Mouse (Mus musculus): ENCODE measurements at regions not wholly inside any gene's neighbourhood (a gene's known extent, or its start where the extent isn't known, plus 50 kb on each side); places are given as distances from the start of the nearest gene placed in this dataset.

GRCm38 (mm10) chr14:31951894-31952293 is 76.9 kb upstream of the Galnt15 start:
- Histone ChIP-seq H3K9ac (replicated peaks; ENCODE audit: low read depth, low read length) (no peak overlapping the region), H3K27ac (ENCODE audit: low read depth, low read length) (no peak overlapping the region), H3K36me3 (ENCODE audit: control insufficient read depth, insufficient read depth, low read length) (no peaks in the 10 kb centered on the region), H3K4me2 (ENCODE audit: low read depth, low read length) (no peak overlapping the region), H3K4me1 (ENCODE audit: control insufficient read depth, insufficient read depth, low read length) (no peaks in the 10 kb centered on the region), H3K4me3 (ENCODE audit: low read depth, low read length) (no peak overlapping the region), H3K9me3 (ENCODE audit: control insufficient read depth, low read length) (no peaks in the 10 kb centered on the region), H3K27me3 (ENCODE audit: control insufficient read depth, insufficient read depth, low read length) (no peaks in the 10 kb centered on the region)
- no peak for ATAC-seq (ENCODE audit: low read depth)
- 83% methylated on average over 3 of the region's 3 CpGs for WGBS

GRCm38 (mm10) chr14:31953783-31954182 is 75.0 kb upstream of the Galnt15 start:
- ATAC-seq (ENCODE audit: low read depth): no peak
- Histone ChIP-seq H3K9ac (replicated peaks; ENCODE audit: low read depth, low read length) (no peak overlapping the region), H3K27me3 (ENCODE audit: control insufficient read depth, insufficient read depth, low read length) (no peaks in the 10 kb centered on the region), H3K4me2 (ENCODE audit: low read depth, low read length) (no peak overlapping the region), H3K36me3 (ENCODE audit: control insufficient read depth, insufficient read depth, low read length) (no peaks in the 10 kb centered on the region), H3K4me1 (ENCODE audit: control insufficient read depth, insufficient read depth, low read length) (no peaks in the 10 kb centered on the region), H3K9me3 (ENCODE audit: control insufficient read depth, low read length) (no peaks in the 10 kb centered on the region), H3K27ac (ENCODE audit: low read depth, low read length) (no peak overlapping the region), H3K4me3 (ENCODE audit: low read depth, low read length) (no peak overlapping the region)
- WGBS: 91% methylated on average over 4 of the region's 4 CpGs

DNA sequence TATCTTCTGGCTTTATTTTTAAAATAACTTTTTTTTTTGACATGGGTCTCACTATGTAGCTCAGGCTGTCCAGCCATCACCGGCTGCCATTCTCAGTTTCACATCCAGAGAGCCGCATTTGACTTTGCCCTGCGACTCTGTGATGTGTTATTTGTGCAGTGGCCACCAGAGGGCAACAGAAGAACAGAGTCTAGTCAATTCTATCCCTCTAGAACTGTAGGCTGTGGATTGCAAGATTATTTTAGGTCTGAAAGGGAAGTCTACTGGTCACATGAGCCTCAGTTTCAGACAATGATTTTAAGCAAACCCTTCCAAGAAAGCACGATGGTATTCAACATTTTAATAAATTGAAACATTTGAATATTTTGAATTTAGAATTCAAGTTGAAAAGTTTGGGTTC is 73.8 kb upstream of the Galnt15 start:
- no peaks in the 10 kb centered on the region for H3K27me3 ChIP-seq (ENCODE audit: control insufficient read depth, insufficient read depth, low read length)
- H3K9me3 ChIP-seq (ENCODE audit: control insufficient read depth, low read length): no peaks in the 10 kb centered on the region
- no peak overlapping the region for H3K4me2 ChIP-seq (ENCODE audit: low read depth, low read length)
- H3K27ac ChIP-seq (ENCODE audit: low read depth, low read length): no peak overlapping the region
- H3K4me1 ChIP-seq (ENCODE audit: control insufficient read depth, insufficient read depth, low read length): no peaks in the 10 kb centered on the region
- no peak overlapping the region for H3K4me3 ChIP-seq (ENCODE audit: low read depth, low read length)
- no peaks in the 10 kb centered on the region for H3K36me3 ChIP-seq (ENCODE audit: control insufficient read depth, insufficient read depth, low read length)
- H3K9ac ChIP-seq (replicated peaks; ENCODE audit: low read depth, low read length): no peak overlapping the region
- no peak; the same call in 1 of the 2 replicates for ATAC-seq (ENCODE audit: low read depth)
- WGBS: 11% methylated on average over 4 of the region's 4 CpGs

- no peaks in the 10 kb centered on the region for H3K4me1 ChIP-seq (ENCODE audit: control insufficient read depth, insufficient read depth, low read length)
- 93% methylated on average over 10 of the region's 10 CpGs for WGBS
Observed at GRCm38 (mm10) chr14:31957211-31957638, 71.6 kb upstream of the Galnt15 start.

DNA sequence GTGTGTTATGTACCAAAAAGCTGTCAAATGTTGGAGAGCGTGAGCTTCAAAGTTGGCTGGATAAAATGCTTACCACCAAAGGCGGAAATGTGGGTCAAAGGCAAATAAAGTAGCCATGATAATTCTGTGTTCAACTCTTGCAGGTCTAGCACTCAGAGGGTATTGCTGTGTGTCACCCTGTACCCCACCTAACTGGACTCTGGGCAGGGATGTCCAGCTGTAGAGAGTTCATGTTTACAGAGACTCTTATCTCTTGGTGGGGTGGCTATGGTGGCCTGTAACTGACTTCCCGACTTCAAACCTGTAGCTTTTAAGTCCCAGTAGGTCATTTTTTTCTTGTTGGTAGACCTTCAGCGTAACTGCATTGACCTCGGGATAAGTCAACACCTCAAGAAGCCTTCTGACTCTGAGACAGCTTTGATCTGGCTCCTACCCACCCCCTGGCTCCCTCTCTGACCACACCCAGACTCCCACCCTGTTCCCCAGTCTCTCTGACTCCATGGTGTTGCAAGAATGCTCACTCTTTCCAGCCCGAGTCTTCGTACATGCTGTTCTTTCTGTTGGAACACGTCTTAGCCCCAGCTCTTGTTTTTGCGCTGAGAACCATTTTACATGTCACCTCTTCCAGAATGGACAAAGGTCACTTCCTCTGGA is 68.5 kb upstream of the Galnt15 start:
- 92% methylated on average over 9 of the region's 9 CpGs for WGBS
- no peaks in the 10 kb centered on the region for H3K9me3 ChIP-seq (ENCODE audit: control insufficient read depth, low read length)
- H3K9ac ChIP-seq (replicated peaks; ENCODE audit: low read depth, low read length): no peak overlapping the region
- H3K27ac ChIP-seq (ENCODE audit: low read depth, low read length): no peak overlapping the region
- H3K27me3 ChIP-seq (ENCODE audit: control insufficient read depth, insufficient read depth, low read length): no peaks in the 10 kb centered on the region
- no peaks in the 10 kb centered on the region for H3K36me3 ChIP-seq (ENCODE audit: control insufficient read depth, insufficient read depth, low read length)
- no peaks in the 10 kb centered on the region for H3K4me1 ChIP-seq (ENCODE audit: control insufficient read depth, insufficient read depth, low read length)
- H3K4me2 ChIP-seq (ENCODE audit: low read depth, low read length): no peak overlapping the region
- no peak overlapping the region for H3K4me3 ChIP-seq (ENCODE audit: low read depth, low read length)
- no peak for ATAC-seq (ENCODE audit: low read depth)

More at GRCm38 (mm10) chr14:31957211-31957638, 71.6 kb upstream of the Galnt15 start:
- Histone ChIP-seq H3K4me2 (ENCODE audit: low read depth, low read length) (no peak overlapping the region), H3K9me3 (ENCODE audit: control insufficient read depth, low read length) (no peaks in the 10 kb centered on the region), H3K4me3 (ENCODE audit: low read depth, low read length) (no peak overlapping the region), H3K27ac (ENCODE audit: low read depth, low read length) (no peak overlapping the region), H3K9ac (replicated peaks; ENCODE audit: low read depth, low read length) (no peak overlapping the region), H3K36me3 (ENCODE audit: control insufficient read depth, insufficient read depth, low read length) (no peaks in the 10 kb centered on the region), H3K27me3 (ENCODE audit: control insufficient read depth, insufficient read depth, low read length) (no peaks in the 10 kb centered on the region)
- ATAC-seq (ENCODE audit: low read depth): no peak

GRCm38 (mm10) chr14:31961442-31961841 is 67.3 kb upstream of the Galnt15 start:
- 83% methylated on average over 5 of the region's 5 CpGs for WGBS
- Histone ChIP-seq H3K4me2 (ENCODE audit: low read depth, low read length) (no peak overlapping the region), H3K4me1 (ENCODE audit: control insufficient read depth, insufficient read depth, low read length) (no peaks in the 10 kb centered on the region), H3K9me3 (ENCODE audit: control insufficient read depth, low read length) (no peaks in the 10 kb centered on the region), H3K27ac (ENCODE audit: low read depth, low read length) (no peak overlapping the region), H3K27me3 (ENCODE audit: control insufficient read depth, insufficient read depth, low read length) (no peaks in the 10 kb centered on the region), H3K4me3 (ENCODE audit: low read depth, low read length) (no peak overlapping the region), H3K9ac (replicated peaks; ENCODE audit: low read depth, low read length) (no peak overlapping the region), H3K36me3 (ENCODE audit: control insufficient read depth, insufficient read depth, low read length) (no peaks in the 10 kb centered on the region)
- no peak for ATAC-seq (ENCODE audit: low read depth)

- H3K27me3 ChIP-seq (ENCODE audit: control insufficient read depth, insufficient read depth, low read length): no peaks in the 10 kb centered on the region
- H3K4me2 ChIP-seq (ENCODE audit: low read depth, low read length): no peak overlapping the region
- H3K36me3 ChIP-seq (ENCODE audit: control insufficient read depth, insufficient read depth, low read length): no peaks in the 10 kb centered on the region
- 64% methylated on average over 12 of the region's 12 CpGs for WGBS
- no peaks in the 10 kb centered on the region for H3K9me3 ChIP-seq (ENCODE audit: control insufficient read depth, low read length)
- no peak overlapping the region for H3K4me3 ChIP-seq (ENCODE audit: low read depth, low read length)
- ATAC-seq (ENCODE audit: low read depth): no peak
- H3K27ac ChIP-seq (ENCODE audit: low read depth, low read length): no peak overlapping the region
- no peak overlapping the region for H3K9ac ChIP-seq (replicated peaks; ENCODE audit: low read depth, low read length)
- no peaks in the 10 kb centered on the region for H3K4me1 ChIP-seq (ENCODE audit: control insufficient read depth, insufficient read depth, low read length)
Observed at GRCm38 (mm10) chr14:31963131-31963911, 65.5 kb upstream of the Galnt15 start.

DNA sequence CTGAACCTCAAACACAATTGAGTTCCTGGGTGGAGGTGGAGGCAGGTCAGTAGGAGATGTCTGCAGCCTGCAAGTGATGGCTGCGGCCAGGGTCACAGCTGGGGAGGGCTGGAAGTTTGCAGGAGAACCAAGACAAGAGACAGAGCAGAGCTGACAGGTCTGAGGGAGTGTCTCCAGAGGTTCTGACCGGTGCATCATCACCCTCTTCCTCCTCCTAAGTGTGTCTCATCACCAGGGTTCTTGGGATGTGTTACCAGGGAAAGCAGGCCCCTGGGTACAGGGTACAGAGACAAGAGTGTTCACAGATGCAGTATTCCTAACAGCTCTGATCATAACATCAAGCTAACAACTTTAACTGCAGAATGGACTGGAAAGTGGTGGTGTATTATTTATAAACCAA is 64.7 kb upstream of the Galnt15 start:
- H3K9me3 ChIP-seq (ENCODE audit: control insufficient read depth, low read length): no peaks in the 10 kb centered on the region
- ATAC-seq (ENCODE audit: low read depth): no peak
- no peaks in the 10 kb centered on the region for H3K4me1 ChIP-seq (ENCODE audit: control insufficient read depth, insufficient read depth, low read length)
- no peaks in the 10 kb centered on the region for H3K27me3 ChIP-seq (ENCODE audit: control insufficient read depth, insufficient read depth, low read length)
- WGBS: 56% methylated on average over 2 of the region's 2 CpGs
- H3K27ac ChIP-seq (ENCODE audit: low read depth, low read length): no peak overlapping the region
- no peak overlapping the region for H3K4me2 ChIP-seq (ENCODE audit: low read depth, low read length)
- no peaks in the 10 kb centered on the region for H3K36me3 ChIP-seq (ENCODE audit: control insufficient read depth, insufficient read depth, low read length)
- H3K9ac ChIP-seq (replicated peaks; ENCODE audit: low read depth, low read length): no peak overlapping the region
- no peak overlapping the region for H3K4me3 ChIP-seq (ENCODE audit: low read depth, low read length)

DNA sequence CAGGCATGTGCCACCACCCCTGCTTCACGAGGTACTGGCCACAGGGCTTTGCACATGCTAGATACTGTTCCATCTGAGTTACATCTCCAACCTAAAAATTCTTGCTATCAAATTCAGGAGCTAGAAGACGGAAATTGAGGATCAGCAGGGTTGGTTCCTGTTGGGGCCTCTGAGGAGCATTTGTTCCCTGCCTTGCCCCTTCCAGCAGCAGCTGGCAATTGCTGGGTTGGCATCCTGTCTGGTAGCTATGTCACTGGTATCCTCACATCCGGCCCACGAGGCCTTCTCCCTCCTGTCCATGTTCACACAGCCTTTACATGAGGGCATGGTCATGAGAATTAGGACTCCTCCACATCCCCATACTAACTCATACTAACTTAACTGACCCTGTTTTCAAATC is 64.0 kb upstream of the Galnt15 start:
- ATAC-seq (ENCODE audit: low read depth): no peak
- Histone ChIP-seq H3K4me3 (ENCODE audit: low read depth, low read length) (no peak overlapping the region), H3K27me3 (ENCODE audit: control insufficient read depth, insufficient read depth, low read length) (no peaks in the 10 kb centered on the region), H3K9me3 (ENCODE audit: control insufficient read depth, low read length) (no peaks in the 10 kb centered on the region), H3K4me1 (ENCODE audit: control insufficient read depth, insufficient read depth, low read length) (no peaks in the 10 kb centered on the region), H3K9ac (replicated peaks; ENCODE audit: low read depth, low read length) (no peak overlapping the region), H3K36me3 (ENCODE audit: control insufficient read depth, insufficient read depth, low read length) (no peaks in the 10 kb centered on the region), H3K27ac (ENCODE audit: low read depth, low read length) (no peak overlapping the region), H3K4me2 (ENCODE audit: low read depth, low read length) (no peak overlapping the region)
- 84% methylated on average over 4 of the region's 4 CpGs for WGBS
